Comparison of ENCODE assay signal across 32 mouse cellular contexts in genomic region chr14:111888781-111889180, GRCm38 (mm10).
"Had no signal": no experiment of that assay in that cellular context is flagged by ENCODE, and none has a peak within 500 bp of the region (broad histone marks: within the 10 kb centered on the region; RNA-seq: fewer than 3 reads in every experiment).

No protein-coding gene starts in this region.

- H3K4me3 ChIP-seq: limb, embryonic 10.5 days; limb, embryonic 12.5 days; limb, embryonic 13.5 days; limb, embryonic 15.5 days; liver, embryonic 12.5 days; liver, embryonic 13.5 days; liver, embryonic 15.5 days; lung, embryonic 15.5 days; megakaryocyte, embryonic 14.5 days; midbrain, embryonic 10.5 days; midbrain, embryonic 12.5 days; midbrain, embryonic 13.5 days; midbrain, embryonic 15.5 days; myocyte; neural tube, embryonic 12.5 days had no signal

- H3K27me3 ChIP-seq: limb, embryonic 12.5 days; limb, embryonic 13.5 days; limb, embryonic 15.5 days; liver, embryonic 12.5 days; liver, embryonic 13.5 days; liver, embryonic 15.5 days; lung, embryonic 15.5 days; megakaryocyte, embryonic 14.5 days; midbrain, embryonic 12.5 days; midbrain, embryonic 13.5 days; midbrain, embryonic 15.5 days; neural tube, embryonic 12.5 days had no signal

- H3K4me1 ChIP-seq: limb, embryonic 10.5 days; limb, embryonic 12.5 days; limb, embryonic 13.5 days; limb, embryonic 15.5 days; liver, embryonic 12.5 days; liver, embryonic 13.5 days; liver, embryonic 15.5 days; lung, embryonic 15.5 days; megakaryocyte, embryonic 14.5 days; midbrain, embryonic 10.5 days; midbrain, embryonic 12.5 days; midbrain, embryonic 13.5 days; midbrain, embryonic 15.5 days; neural tube, embryonic 12.5 days had no signal

- H3K36me3 ChIP-seq: limb, embryonic 10.5 days; limb, embryonic 12.5 days; limb, embryonic 13.5 days; limb, embryonic 15.5 days; liver, embryonic 12.5 days; liver, embryonic 13.5 days; liver, embryonic 15.5 days; lung, embryonic 15.5 days; midbrain, embryonic 10.5 days; midbrain, embryonic 12.5 days; midbrain, embryonic 13.5 days; midbrain, embryonic 15.5 days; neural tube, embryonic 12.5 days had no signal

- H3K9ac ChIP-seq: limb, embryonic 12.5 days; limb, embryonic 13.5 days; limb, embryonic 15.5 days; liver, embryonic 12.5 days; liver, embryonic 13.5 days; liver, embryonic 14.5 days; liver, embryonic 15.5 days; liver, postnatal 0 days; lung, embryonic 14.5 days; lung, embryonic 15.5 days; midbrain, embryonic 12.5 days; midbrain, embryonic 13.5 days; midbrain, embryonic 15.5 days; neural tube, embryonic 12.5 days had no signal

- ATAC-seq: liver, embryonic 12.5 days; liver, postnatal 0 days; lung, postnatal 0 days; midbrain, embryonic 13.5 days; midbrain, embryonic 15.5 days; midbrain, embryonic 16.5 days had no signal

- H3K9me3 ChIP-seq: limb, embryonic 10.5 days; limb, embryonic 12.5 days; limb, embryonic 13.5 days; limb, embryonic 15.5 days; liver, embryonic 12.5 days; liver, embryonic 13.5 days; liver, embryonic 15.5 days; lung, embryonic 15.5 days; megakaryocyte, embryonic 14.5 days; midbrain, embryonic 10.5 days; midbrain, embryonic 12.5 days; midbrain, embryonic 13.5 days; midbrain, embryonic 15.5 days; neural tube, embryonic 12.5 days had no signal

- DNase-seq: left cerebral cortex, postnatal 4 days; liver; liver, embryonic 13.5 days; liver, postnatal 0 days; lung, adult 18-20 months; lung, adult 2 months; lung, embryonic 14.5 days; lung, postnatal 10 days; lung, postnatal 14 days; lung, postnatal 36 days; lung, postnatal 4 days; midbrain, embryonic 14.5 days had no signal

- H3K4me2 ChIP-seq: limb, embryonic 12.5 days; limb, embryonic 13.5 days; limb, embryonic 15.5 days; liver, embryonic 11.5 days; liver, embryonic 12.5 days; liver, embryonic 13.5 days; liver, embryonic 15.5 days; lung, embryonic 14.5 days; lung, embryonic 15.5 days; midbrain, embryonic 11.5 days; midbrain, embryonic 12.5 days; midbrain, embryonic 13.5 days; midbrain, embryonic 15.5 days; neural tube, embryonic 12.5 days had no signal

- H3K27ac ChIP-seq: limb, embryonic 10.5 days; limb, embryonic 12.5 days; limb, embryonic 13.5 days; limb, embryonic 15.5 days; liver, embryonic 12.5 days; liver, embryonic 13.5 days; liver, embryonic 14.5 days; liver, embryonic 15.5 days; lung, embryonic 15.5 days; macrophage; midbrain, embryonic 10.5 days; midbrain, embryonic 12.5 days; midbrain, embryonic 13.5 days; midbrain, embryonic 15.5 days; neural tube, embryonic 12.5 days had no signal
